ENCODE assay signal across 29 mouse cellular contexts in the genomic region with DNA sequence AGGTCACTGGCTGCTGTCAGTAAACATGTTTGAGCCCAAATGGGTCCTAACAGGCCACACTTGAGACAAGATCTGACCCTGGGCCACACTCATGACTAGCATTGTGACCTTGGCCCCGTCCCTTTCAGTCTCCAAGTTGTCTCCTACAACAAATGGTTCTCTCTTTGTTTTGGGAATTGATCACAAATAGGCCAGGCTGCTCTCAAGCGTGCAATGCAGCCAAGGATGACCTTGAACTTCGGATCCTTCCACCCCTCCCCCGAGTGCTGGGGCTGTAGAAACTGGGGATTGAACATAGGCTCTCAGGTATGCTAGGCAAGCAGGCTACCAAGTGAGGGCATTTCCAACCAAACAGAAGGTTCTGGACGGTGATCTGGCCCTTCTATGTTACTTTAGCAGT.
DNase-seq lines count a peak whose midpoint lies in the region; ATAC-seq and TF ChIP-seq lines count a peak whose summit lies in the region.
"Had no signal": no experiment of that assay in that cellular context is flagged by ENCODE, and none has a peak within 500 bp of the region (broad histone marks: within the 10 kb centered on the region; RNA-seq: fewer than 3 reads in every experiment).

No protein-coding gene starts in this region.

- H3K4me1 ChIP-seq in kidney, embryonic 15.5 days: peaks cover 3% of the 10 kb centered on the region; the same call in 1 of the 2 replicates
- H3K4me1 ChIP-seq in liver, postnatal 0 days (ENCODE audit: insufficient read depth): no peaks in the 10 kb centered on the region
- H3K4me1 ChIP-seq: embryonic facial prominence, embryonic 13.5 days; forebrain, embryonic 12.5 days; forebrain, embryonic 15.5 days had no signal

- DNase-seq in kidney, adult 11 months: peak; percentile 56
- no peak for DNase-seq in kidney, postnatal 10 days
- DNase-seq in kidney, adult 8-10 months: peak; percentile 21 to 47
- no peak for DNase-seq in liver, postnatal 0 days
- DNase-seq in liver: no peak
- DNase-seq in cerebellum, adult 18-20 months: no peak
- no peak for DNase-seq in c-Kit-positive CD71-positive TER-119-positive erythroid progenitor cells, embryonic 14.5 days (ENCODE audit: low spot score)
- DNase-seq: adrenal gland, postnatal 10 days; adrenal gland, postnatal 36 days; cerebellum, adult 11 months; cerebellum, adult 8-10 months; cerebellum, postnatal 10 days; cerebellum, postnatal 36 days; gastrocnemius, postnatal 10 days; gastrocnemius, postnatal 36 days; heart, adult 2 months; heart, postnatal 14 days; heart, postnatal 4 days had no signal

- no peaks in the 10 kb centered on the region for H3K27me3 ChIP-seq in kidney, embryonic 15.5 days
- H3K27me3 ChIP-seq in liver, postnatal 0 days (ENCODE audit: insufficient read depth, low read length): no peaks in the 10 kb centered on the region
- H3K27me3 ChIP-seq: embryonic facial prominence, embryonic 13.5 days; forebrain, embryonic 12.5 days; forebrain, embryonic 15.5 days; heart, embryonic 13.5 days; Patski had no signal

- H3K4me2 ChIP-seq in kidney, embryonic 15.5 days: no peak overlapping the region
- H3K4me2 ChIP-seq in liver, postnatal 0 days (ENCODE audit: low read depth, low read length): no peak overlapping the region
- H3K4me2 ChIP-seq: embryonic facial prominence, embryonic 13.5 days; forebrain, embryonic 12.5 days; forebrain, embryonic 15.5 days; heart, embryonic 13.5 days; hindbrain, embryonic 14.5 days had no signal

- no peak for ATAC-seq in kidney, embryonic 15.5 days (replicated peaks; ENCODE audit: low FRiP score)
- peak; percentile 35; the same call in 1 of the 2 replicates for ATAC-seq in liver, postnatal 0 days
- ATAC-seq: forebrain, embryonic 15.5 days; Patski had no signal

- WGBS in kidney, embryonic 15.5 days: 68% methylated on average over 5 of the region's 5 CpGs
- 54% methylated on average over 5 of the region's 5 CpGs for WGBS in liver, postnatal 0 days (ENCODE audit: insufficient replicate concordance)

- H3K27ac ChIP-seq in kidney, embryonic 15.5 days: no peak overlapping the region
- no peak overlapping the region for H3K27ac ChIP-seq in liver, postnatal 0 days (ENCODE audit: low read depth)
- H3K27ac ChIP-seq: embryonic facial prominence, embryonic 10.5 days; embryonic facial prominence, embryonic 13.5 days; forebrain, embryonic 12.5 days; forebrain, embryonic 15.5 days; heart, adult 2 months; heart, embryonic 10.5 days; heart, embryonic 13.5 days; hindbrain, embryonic 14.5 days had no signal

- H3K9ac ChIP-seq in kidney, embryonic 15.5 days: no peak overlapping the region
- H3K9ac ChIP-seq in liver, postnatal 0 days (replicated peaks): no peak overlapping the region
- H3K9ac ChIP-seq: embryonic facial prominence, embryonic 13.5 days; forebrain, embryonic 12.5 days; forebrain, embryonic 15.5 days; heart, embryonic 13.5 days; hindbrain, embryonic 14.5 days had no signal

- TF ChIP-seq EP300 in liver, postnatal 0 days (IDR thresholded peaks at IDR 0.05; ENCODE audit: low read depth): no peak

- H3K9me3 ChIP-seq in kidney, embryonic 15.5 days (replicated peaks): peaks cover 3% of the 10 kb centered on the region; the same call in 1 of the 2 replicates
- H3K9me3 ChIP-seq in liver, postnatal 0 days (ENCODE audit: low read length): no peaks in the 10 kb centered on the region
- H3K9me3 ChIP-seq: embryonic facial prominence, embryonic 13.5 days; forebrain, embryonic 12.5 days; forebrain, embryonic 15.5 days; heart, embryonic 10.5 days had no signal

- no peak for TF ChIP-seq CTCF in liver, postnatal 0 days (IDR thresholded peaks at IDR 0.05; ENCODE audit: low read depth)

- H3K36me3 ChIP-seq in kidney, embryonic 15.5 days: no peaks in the 10 kb centered on the region
- H3K36me3 ChIP-seq in liver, postnatal 0 days (replicated peaks; ENCODE audit: insufficient read depth, low read length): no peaks in the 10 kb centered on the region
- H3K36me3 ChIP-seq: embryonic facial prominence, embryonic 10.5 days; embryonic facial prominence, embryonic 13.5 days; forebrain, embryonic 12.5 days; forebrain, embryonic 15.5 days; G1E; heart, embryonic 10.5 days; heart, embryonic 13.5 days had no signal

- H3K4me3 ChIP-seq in kidney, embryonic 15.5 days (replicated peaks): no peak overlapping the region
- H3K4me3 ChIP-seq in liver, postnatal 0 days (ENCODE audit: low read depth, low read length): no peak overlapping the region
- H3K4me3 ChIP-seq: embryonic facial prominence, embryonic 10.5 days; embryonic facial prominence, embryonic 13.5 days; erythroblast, embryonic 14.5 days; forebrain, embryonic 12.5 days; forebrain, embryonic 15.5 days; heart, adult 2 months; heart, embryonic 10.5 days; heart, embryonic 13.5 days had no signal

Comparison
In these comparisons a context has a peak if more than half of its experiments do, and no peak if none do; other contexts are left out.
1. DNase-seq: peak in kidney, adult 11 months (single experiment) and kidney, adult 8-10 months (2 of 2); none in kidney, postnatal 10 days (single experiment), liver, postnatal 0 days (single experiment), liver (single experiment), cerebellum, adult 18-20 months (0 of 2) and c-Kit-positive CD71-positive TER-119-positive erythroid progenitor cells, embryonic 14.5 days (single experiment).